Mouse (Mus musculus) forebrain, embryonic 12.5 days (tissue): ENCODE measurements around the gene Gm10217. TPM values are rescaled to one million over a fixed set of nuclear protein-coding genes. Genes with fewer than 3 reads are reported as not detected.

Experiments used
- ATAC-seq: fragments of 200-750 bp; cut with Nextera tagmentation; 2 replicates; pipeline ENCODE4 v1.8.0; 2017; ENCODE audit warnings: moderate TSS enrichment; ENCODE audit not compliant: low FRiP score
- H3K27ac ChIP-seq: fragments of 300-500 bp; sonication (generic); 2 replicates; pipeline ENCODE4 v1.5.1; 2016; ENCODE audit warnings: mild to moderate bottlenecking
- H3K27me3 ChIP-seq: fragments of 300-500 bp; sonication (generic); 2 replicates; pipeline ENCODE4 v1.6.1; 2016; ENCODE audit warnings: mild to moderate bottlenecking
- H3K36me3 ChIP-seq: fragments of 300-500 bp; sonication (generic); replicated peaks from 2 replicates; pipeline ENCODE4 v1.6.1; 2016; ENCODE audit warnings: mild to moderate bottlenecking
- H3K4me1 ChIP-seq: fragments of 300-500 bp; sonication (generic); 2 replicates; pipeline ENCODE4 v1.6.1; 2016
- H3K4me2 ChIP-seq: fragments of 300-500 bp; sonication (generic); 2 replicates; pipeline ENCODE4 v1.6.1; 2016; ENCODE audit warnings: mild to moderate bottlenecking, moderate library complexity
- H3K4me3 ChIP-seq: fragments of 300-500 bp; sonication (generic); replicated peaks from 2 replicates; pipeline ENCODE4 v1.5.1; 2016; ENCODE audit warnings: mild to moderate bottlenecking
- H3K9ac ChIP-seq: fragments of 300-500 bp; sonication (generic); 2 replicates; pipeline ENCODE4 v1.6.1; 2016; ENCODE audit warnings: mild to moderate bottlenecking
- H3K9me3 ChIP-seq: fragments of 300-500 bp; sonication (generic); 2 replicates; pipeline ENCODE4 v1.6.1; 2016
- WGBS: fragments of 180-500 bp; shearing (Covaris S2); methylation state at CpG from one replicate; pipeline ENCODE4 v1.1.7; 2016; 5-methylcytosine and 5-hydroxymethylcytosine counted together
- polyA plus RNA-seq: library from polyadenylated mRNA; unstranded; fragments of >200 nt; fragmentation: Nextera tagmentation; extraction: Ambion mirVana; gene quantifications from 2 replicates; pipeline ENCODE4 v1.2.1, GENCODE M21; 2016

The Gm10217 gene
- polyA plus RNA-seq, result not detected in 2 replicates

- Histone ChIP-seq H3K4me1 (peaks cover 5% of the 10 kb centered on the region; the same call in 1 of the 2 replicates), H3K4me3 (no peak within 1 kb of the TSS), H3K9ac (no peak within 1 kb of the TSS), H3K36me3 (no peaks in the 10 kb centered on the region), H3K27me3 (no peaks in the 10 kb centered on the region), H3K27ac (no peak within 1 kb of the TSS), H3K4me2 (no peak within 1 kb of the TSS), H3K9me3 (no peaks in the 10 kb centered on the region)
- no peak for ATAC-seq
- WGBS, result 92% methylated on average over 3 of the region's 3 CpGs
These were observed at the start of gene Gm10217 for GRCm38 (mm10) chr8:9863951-9864350. Gm10217 (plus strand) TSS chr8:9864251.

- Histone ChIP-seq H3K36me3 (no peaks in the 10 kb centered on the region), H3K9me3 (no peaks in the 10 kb centered on the region), H3K4me2 (no peak overlapping the region), H3K9ac (no peak overlapping the region), H3K4me1 (no peaks in the 10 kb centered on the region), H3K27ac (no peak overlapping the region), H3K27me3 (no peaks in the 10 kb centered on the region), H3K4me3 (no peak overlapping the region)
- WGBS, result 90% methylated on average over 8 of the region's 8 CpGs
- no peak for ATAC-seq
These were observed 39.3 kb upstream of the Gm10217 start for GRCm38 (mm10) chr8:9824770-9825169.

GRCm38 (mm10) chr8:9840257-9840656, 23.8 kb upstream of the Gm10217 start:
- Histone ChIP-seq H3K4me1 (no peaks in the 10 kb centered on the region), H3K9me3 (no peaks in the 10 kb centered on the region), H3K27ac (no peak overlapping the region), H3K9ac (no peak overlapping the region), H3K4me3 (no peak overlapping the region), H3K36me3 (no peaks in the 10 kb centered on the region), H3K4me2 (no peak overlapping the region), H3K27me3 (no peaks in the 10 kb centered on the region)
- ATAC-seq, result no peak
- WGBS, result 98% methylated on average over 3 of the region's 3 CpGs

- H3K27ac ChIP-seq, result no peak overlapping the region
- H3K9me3 ChIP-seq, result no peaks in the 10 kb centered on the region
- no peak overlapping the region for H3K9ac ChIP-seq
- no peaks in the 10 kb centered on the region for H3K27me3 ChIP-seq
- no peak overlapping the region for H3K4me3 ChIP-seq
- no peak for ATAC-seq
- 17% methylated on average over 2 of the region's 2 CpGs for WGBS
- H3K4me2 ChIP-seq, result no peak overlapping the region
- peaks cover 8% of the 10 kb centered on the region; the same call in 1 of the 2 replicates for H3K4me1 ChIP-seq
- H3K36me3 ChIP-seq, result no peaks in the 10 kb centered on the region
These were observed 4.8 kb upstream of the Gm10217 start for GRCm38 (mm10) chr8:9859286-9859685.

- Histone ChIP-seq H3K27me3 (no peaks in the 10 kb centered on the region), H3K4me1 (peaks cover 8% of the 10 kb centered on the region; the same call in 1 of the 2 replicates)
- no peak for ATAC-seq
These were observed 3.4 kb upstream of the Gm10217 start for GRCm38 (mm10) chr8:9860539-9861203.

GRCm38 (mm10) chr8:9865150-9865549, 1.1 kb downstream of the Gm10217 start:
- H3K9ac ChIP-seq, result no peak overlapping the region
- no peaks in the 10 kb centered on the region for H3K27me3 ChIP-seq
- 91% methylated on average over 9 of the region's 9 CpGs for WGBS
- H3K27ac ChIP-seq, result no peak overlapping the region
- no peaks in the 10 kb centered on the region for H3K9me3 ChIP-seq
- H3K4me3 ChIP-seq, result no peak overlapping the region
- no peaks in the 10 kb centered on the region for H3K36me3 ChIP-seq
- H3K4me2 ChIP-seq, result no peak overlapping the region
- H3K4me1 ChIP-seq, result no peaks in the 10 kb centered on the region
- ATAC-seq, result no peak

More at GRCm38 (mm10) chr8:9860539-9861203, 3.4 kb upstream of the Gm10217 start:
- H3K9ac ChIP-seq, result no peak overlapping the region
- no peak overlapping the region for H3K4me2 ChIP-seq
- WGBS, result 66% methylated on average over 10 of the region's 10 CpGs
- H3K36me3 ChIP-seq, result no peaks in the 10 kb centered on the region
- no peak overlapping the region for H3K27ac ChIP-seq
- H3K4me3 ChIP-seq, result no peak overlapping the region
- H3K9me3 ChIP-seq, result no peaks in the 10 kb centered on the region

- Histone ChIP-seq H3K27me3 (no peaks in the 10 kb centered on the region), H3K4me3 (no peak overlapping the region), H3K4me2 (no peak overlapping the region), H3K9ac (no peak overlapping the region), H3K9me3 (no peaks in the 10 kb centered on the region), H3K4me1 (no peaks in the 10 kb centered on the region), H3K27ac (no peak overlapping the region), H3K36me3 (no peaks in the 10 kb centered on the region)
- ATAC-seq, result no peak
- 56% methylated on average over 3 of the region's 3 CpGs for WGBS
These were observed 4.0 kb downstream of the Gm10217 start for GRCm38 (mm10) chr8:9868094-9868493.

GRCm38 (mm10) chr8:9876241-9876640, 12.2 kb downstream of the Gm10217 start:
- H3K4me3 ChIP-seq, result no peak overlapping the region
- WGBS, result 79% methylated on average over 1 of the region's 1 CpGs
- H3K4me2 ChIP-seq, result no peak overlapping the region
- H3K27me3 ChIP-seq, result no peaks in the 10 kb centered on the region
- no peak overlapping the region for H3K27ac ChIP-seq
- H3K9ac ChIP-seq, result no peak overlapping the region
- no peaks in the 10 kb centered on the region for H3K9me3 ChIP-seq
- H3K4me1 ChIP-seq, result no peaks in the 10 kb centered on the region
- H3K36me3 ChIP-seq, result no peaks in the 10 kb centered on the region
- no peak for ATAC-seq

- no peak overlapping the region for H3K4me2 ChIP-seq
- no peaks in the 10 kb centered on the region for H3K9me3 ChIP-seq
- no peak overlapping the region for H3K4me3 ChIP-seq
- no peak overlapping the region for H3K9ac ChIP-seq
- no peaks in the 10 kb centered on the region for H3K36me3 ChIP-seq
- no peak for ATAC-seq
- no peaks in the 10 kb centered on the region for H3K4me1 ChIP-seq
- no peaks in the 10 kb centered on the region for H3K27me3 ChIP-seq
- H3K27ac ChIP-seq, result no peak overlapping the region
- 89% methylated on average over 4 of the region's 4 CpGs for WGBS
These were observed 15.9 kb downstream of the Gm10217 start for GRCm38 (mm10) chr8:9879921-9880320.

- Histone ChIP-seq H3K4me3 (no peak overlapping the region), H3K27me3 (no peaks in the 10 kb centered on the region), H3K9ac (no peak overlapping the region), H3K9me3 (no peaks in the 10 kb centered on the region), H3K4me2 (no peak overlapping the region), H3K4me1 (no peaks in the 10 kb centered on the region), H3K27ac (no peak overlapping the region), H3K36me3 (no peaks in the 10 kb centered on the region)
- no peak for ATAC-seq
- 44% methylated on average over 4 of the region's 4 CpGs for WGBS
These were observed 22.7 kb downstream of the Gm10217 start for GRCm38 (mm10) chr8:9886714-9887113.

GRCm38 (mm10) chr8:9899199-9899598, 35.1 kb downstream of the Gm10217 start:
- no peaks in the 10 kb centered on the region for H3K27me3 ChIP-seq
- H3K36me3 ChIP-seq, result no peaks in the 10 kb centered on the region
- no peaks in the 10 kb centered on the region for H3K9me3 ChIP-seq
- H3K4me2 ChIP-seq, result no peak overlapping the region
- no peak overlapping the region for H3K4me3 ChIP-seq
- no peak overlapping the region for H3K9ac ChIP-seq
- 83% methylated on average over 2 of the region's 2 CpGs for WGBS
- ATAC-seq, result no peak
- H3K27ac ChIP-seq, result no peak overlapping the region
- H3K4me1 ChIP-seq, result no peaks in the 10 kb centered on the region

- Histone ChIP-seq H3K4me3 (no peak overlapping the region), H3K27ac (no peak overlapping the region), H3K9me3 (no peaks in the 10 kb centered on the region), H3K27me3 (no peaks in the 10 kb centered on the region), H3K9ac (no peak overlapping the region), H3K4me2 (no peak overlapping the region), H3K4me1 (no peaks in the 10 kb centered on the region), H3K36me3 (no peaks in the 10 kb centered on the region)
- 63% methylated on average over 3 of the region's 3 CpGs for WGBS
- ATAC-seq, result no peak
These were observed 35.6 kb downstream of the Gm10217 start for GRCm38 (mm10) chr8:9899673-9900072.
